Mouse (Mus musculus) fibroblast of lung, adult 2 months (primary cell): ENCODE data around the gene Axdnd1.
"Not testable (repeated sequence)": the region's sequence is repeated elsewhere in the genome, so short reads cannot be mapped to it uniquely, and the experiment has no call there.

ENCODE experiments used
- DNase-seq: peaks from one replicate; pipeline ENCODE4 v3.0.0-alpha.2; 2011; ENCODE audit warnings: low read depth

The Axdnd1 gene

DNA sequence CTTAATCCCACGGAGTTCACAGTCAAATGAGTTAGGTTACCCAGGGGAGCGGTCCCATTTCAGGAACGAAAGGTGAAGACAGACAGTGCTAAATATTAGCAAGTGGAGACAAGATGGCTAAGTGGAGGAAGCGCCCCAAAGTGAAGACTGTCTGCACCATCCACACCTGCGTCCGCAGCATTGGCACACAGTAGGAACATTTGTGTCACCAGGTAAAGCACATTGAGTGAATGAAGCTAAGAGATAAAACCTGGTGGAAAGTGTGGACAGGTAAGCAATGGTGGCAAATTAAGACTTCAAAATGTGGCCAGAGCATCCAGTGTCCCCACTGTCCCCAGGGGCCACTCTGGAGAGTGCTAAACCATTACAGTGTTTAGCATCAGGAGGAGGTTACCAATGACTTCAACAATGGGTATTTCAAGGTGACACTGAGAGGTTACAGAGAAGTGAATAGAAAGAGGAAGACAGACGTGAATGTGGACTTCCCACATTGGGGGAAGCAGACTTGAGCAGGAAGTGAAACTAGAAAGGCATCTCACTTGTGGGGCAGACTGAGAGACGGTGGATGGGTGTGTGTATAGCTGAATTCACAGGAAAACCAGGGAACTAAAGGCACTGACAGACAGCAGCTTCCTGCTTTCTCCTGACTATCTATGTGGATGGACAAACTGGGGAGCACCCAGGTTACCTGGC, 16.2 kb upstream of the Axdnd1 start:
- no peak for DNase-seq

DNA sequence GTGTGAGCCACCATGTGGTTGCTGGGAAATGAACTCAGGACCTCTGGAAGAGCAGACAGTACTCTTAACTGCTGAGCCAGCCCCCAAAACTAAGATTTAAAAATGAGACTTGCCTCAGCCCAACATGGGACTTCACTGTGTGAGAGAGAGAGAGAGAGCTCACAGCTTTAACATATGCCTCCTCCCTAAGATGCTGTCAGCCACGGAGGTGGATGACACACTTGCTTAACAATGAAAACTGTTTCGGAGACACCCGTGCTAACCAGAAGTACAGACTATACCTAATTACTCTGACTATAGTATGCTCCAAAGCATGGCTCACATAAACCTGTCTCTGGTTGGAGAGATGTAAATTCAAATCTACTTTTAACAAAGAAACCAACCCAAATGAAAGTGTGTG, 12.5 kb upstream of the Axdnd1 start:
- no peak for DNase-seq

DNA sequence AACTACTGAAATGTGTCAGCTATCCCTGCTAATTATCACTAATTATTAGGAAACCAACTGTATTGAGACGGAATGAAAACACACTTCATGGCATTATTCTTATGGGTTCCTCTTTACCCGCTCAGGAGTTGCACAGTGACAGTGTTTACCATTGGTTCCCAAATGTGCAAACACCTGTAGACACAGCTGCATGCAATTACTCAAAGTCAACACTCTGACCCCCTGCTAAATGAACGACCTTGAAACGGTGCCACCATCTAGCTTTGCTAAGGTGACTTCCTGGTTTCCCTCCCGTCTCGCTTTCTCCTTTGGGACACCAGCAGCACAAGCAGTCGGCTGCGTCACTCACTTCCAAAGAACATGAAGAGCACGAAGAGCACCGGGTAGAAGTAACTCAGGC, 11.5 kb upstream of the Axdnd1 start:
- DNase-seq: no peak

DNA sequence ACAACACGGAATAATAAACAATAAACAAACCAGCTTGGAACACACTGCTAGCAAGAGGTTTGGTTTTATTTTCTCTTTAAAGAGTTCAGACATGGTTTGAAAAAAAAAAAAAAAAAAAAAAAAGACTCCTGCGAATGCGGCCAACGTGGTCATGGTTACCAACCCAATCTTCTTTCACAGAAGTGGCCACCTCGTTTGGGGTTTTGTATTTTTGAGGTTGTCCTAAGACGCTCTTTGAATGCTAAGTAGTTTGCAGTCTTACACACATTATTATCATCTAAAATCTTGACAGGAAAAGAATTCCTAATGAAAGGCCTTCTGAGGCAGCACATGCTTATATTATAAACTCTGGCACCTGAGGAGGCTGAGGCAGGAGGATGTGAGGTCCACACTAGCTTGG, 7.5 kb upstream of the Axdnd1 start:
- DNase-seq: no peak

DNA sequence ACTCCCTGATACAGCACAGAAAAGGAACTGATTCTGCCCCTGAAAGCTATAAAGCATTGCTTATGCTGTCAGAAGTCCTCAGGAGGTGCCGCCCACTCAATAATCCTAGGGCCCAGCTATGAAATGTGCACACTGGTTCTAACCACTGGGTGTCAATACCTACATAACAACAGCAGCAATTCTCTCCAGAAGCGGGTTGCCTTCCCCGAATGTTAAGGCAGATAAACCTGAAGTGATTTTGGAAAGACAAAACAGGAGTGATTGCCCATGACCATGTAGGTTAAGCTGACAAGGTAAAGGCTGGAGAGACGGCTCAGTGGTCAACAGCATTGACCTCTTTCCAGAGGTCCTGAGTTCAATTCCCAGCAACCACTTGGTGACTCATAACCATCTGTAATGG, 4.8 kb upstream of the Axdnd1 start:
- no peak for DNase-seq

DNA sequence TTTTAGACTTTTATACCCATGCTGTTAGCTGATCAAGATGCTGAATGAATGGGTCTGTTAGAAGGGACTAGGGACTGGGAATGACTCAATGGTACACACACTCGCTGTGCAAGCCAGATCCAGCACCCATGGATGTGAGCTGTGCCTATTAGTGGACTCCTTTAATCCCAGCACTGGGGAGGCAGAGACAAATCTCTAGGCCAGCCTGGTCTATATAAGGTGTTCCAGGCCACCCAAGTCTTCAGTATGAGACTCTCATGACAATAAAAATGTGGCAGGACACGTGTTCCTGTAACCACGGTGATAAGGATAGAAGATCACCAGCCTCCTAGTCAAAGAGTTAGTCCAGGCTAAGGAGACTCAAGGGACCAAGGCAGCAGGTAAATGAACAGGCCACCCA, 3.1 kb upstream of the Axdnd1 start:
- DNase-seq: no peak

DNA sequence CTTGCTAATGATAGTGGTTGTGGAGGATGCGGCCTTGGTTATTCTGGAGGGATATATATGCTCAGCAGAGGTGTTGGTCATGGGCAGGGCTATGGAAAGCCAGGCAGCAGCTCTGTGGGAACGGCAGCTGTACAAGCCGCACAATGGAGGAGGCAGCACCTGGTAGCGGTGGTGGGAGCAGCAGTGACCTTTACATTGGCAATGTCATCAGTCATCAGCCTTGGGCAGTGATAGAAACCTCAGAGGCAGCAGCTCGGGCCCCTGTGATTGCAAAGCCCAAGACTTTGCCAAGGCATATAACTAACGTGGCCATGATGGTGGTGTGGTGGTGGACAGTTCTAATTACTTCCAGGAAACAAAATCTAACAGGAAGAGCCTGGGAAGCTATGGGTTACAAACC, 2.5 kb upstream of the Axdnd1 start:
- no peak for DNase-seq

DNA sequence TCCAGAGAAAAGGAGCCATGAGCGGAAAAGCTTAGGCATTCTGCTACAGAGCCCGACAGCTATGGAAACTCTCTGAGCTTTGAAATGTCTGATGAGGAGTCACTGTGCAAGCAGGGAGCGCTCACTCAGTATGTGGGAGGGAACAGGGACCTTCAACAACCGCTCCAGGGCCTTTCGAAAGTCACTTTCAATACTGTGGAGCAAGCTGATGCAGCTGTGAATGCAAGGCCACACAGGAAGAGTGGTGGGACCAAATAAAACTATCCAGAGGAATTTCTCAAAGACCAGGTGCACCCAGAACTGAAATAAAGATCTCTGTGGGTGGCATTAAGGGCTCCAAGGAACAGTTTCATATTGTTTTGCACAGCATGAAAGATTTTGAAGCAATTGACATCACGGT, 1.9 kb upstream of the Axdnd1 start:
- no peak for DNase-seq

DNA sequence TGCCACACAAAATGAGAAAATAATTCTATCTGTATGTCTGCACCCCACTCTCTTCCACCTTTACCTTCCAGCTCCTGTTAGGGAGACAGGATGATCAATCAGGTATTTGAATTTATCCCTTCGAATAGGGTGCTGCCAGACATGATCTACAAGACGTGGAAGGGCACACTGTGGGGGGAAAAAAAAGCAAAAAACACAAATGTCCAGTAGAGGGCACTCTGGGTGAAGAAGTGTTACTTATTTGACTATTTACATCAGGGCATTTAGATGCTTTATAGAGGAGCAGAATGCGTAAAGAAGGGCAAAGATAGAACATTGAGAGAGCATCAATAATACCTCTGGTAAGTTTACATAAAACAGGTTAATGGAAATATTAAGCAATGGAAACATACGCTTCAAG, 2.8 kb downstream of the Axdnd1 start:
- DNase-seq: peak; percentile 17

DNA sequence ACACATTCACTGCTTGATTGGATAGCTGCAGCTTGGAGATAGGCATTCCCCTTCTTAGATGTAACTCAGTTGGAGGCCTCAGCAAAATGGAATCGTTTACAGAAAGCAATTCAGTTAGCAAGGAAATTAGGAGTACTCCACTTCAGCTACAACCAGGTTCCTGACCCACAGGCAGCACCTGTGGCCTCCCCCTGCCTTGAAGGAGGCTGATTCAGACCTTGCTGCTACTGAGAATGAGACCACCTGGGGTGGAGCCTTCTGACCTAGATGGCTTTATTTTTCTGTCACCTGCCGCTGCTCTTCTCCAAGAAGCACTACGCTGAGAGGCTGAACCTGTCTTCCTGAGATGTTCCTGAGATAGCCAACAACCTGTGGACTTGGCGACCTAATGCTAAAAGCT, 12.4 kb downstream of the Axdnd1 start:
- DNase-seq: no peak

DNA sequence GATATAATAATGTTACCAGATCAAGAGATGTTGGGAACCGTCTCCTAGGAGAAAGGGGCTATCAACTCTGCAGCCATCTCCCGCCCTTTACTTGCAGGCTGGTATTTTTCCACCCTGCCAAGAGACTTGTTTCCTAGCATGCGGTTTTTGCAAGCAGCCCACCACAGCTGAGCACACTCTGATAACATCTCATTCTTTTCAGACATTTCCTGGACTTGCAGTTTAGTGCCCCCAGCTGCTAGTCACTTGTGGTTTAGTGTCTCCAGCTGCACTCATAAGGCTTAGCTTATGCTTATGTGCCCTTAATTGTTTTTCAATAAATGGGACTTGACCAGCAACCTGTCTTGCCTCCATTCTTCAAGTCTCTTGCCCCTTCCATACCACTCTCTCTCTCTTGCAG, 13.0 kb downstream of the Axdnd1 start:
- DNase-seq: no peak

DNA sequence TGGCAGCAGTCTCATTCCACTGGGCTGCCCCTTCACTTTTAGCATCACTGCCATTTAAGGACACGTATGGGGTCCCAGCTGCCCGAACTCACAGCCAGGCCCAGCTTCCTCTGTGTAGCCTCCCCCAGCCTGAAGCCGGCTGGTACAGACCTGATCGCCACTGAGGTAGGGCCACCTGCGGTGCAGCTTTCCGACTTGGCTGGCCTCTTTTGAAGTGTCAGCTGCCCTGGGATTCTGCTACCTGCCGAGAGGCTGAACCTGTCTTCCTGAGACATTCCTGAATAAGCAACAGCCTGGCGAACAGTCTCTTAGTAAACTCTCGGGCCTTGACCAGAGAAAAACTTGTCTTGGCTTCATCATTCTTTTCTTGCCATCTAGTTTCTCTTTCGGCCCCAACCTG, 17.7 kb downstream of the Axdnd1 start:
- DNase-seq: no peak

DNA sequence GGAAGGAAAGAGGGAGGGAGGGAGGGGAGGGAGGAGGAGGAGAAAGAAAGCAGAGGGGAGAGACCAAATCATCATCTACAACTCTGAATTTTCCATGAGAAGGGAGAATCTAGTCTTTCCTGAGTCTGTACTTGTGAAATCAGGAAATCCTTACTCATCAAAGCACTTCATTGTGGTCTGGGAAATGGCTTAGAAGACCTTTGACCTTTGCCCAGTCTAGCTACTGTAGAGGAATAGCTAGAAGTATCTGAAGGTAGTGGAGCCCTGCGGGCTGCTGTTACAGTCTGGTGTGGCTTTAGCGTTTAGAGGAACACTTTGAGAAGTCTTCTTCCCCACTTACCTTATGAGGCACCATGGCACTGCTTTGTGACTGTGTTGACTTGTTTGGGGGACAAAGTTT, 18.5 kb downstream of the Axdnd1 start:
- DNase-seq: no peak

DNA sequence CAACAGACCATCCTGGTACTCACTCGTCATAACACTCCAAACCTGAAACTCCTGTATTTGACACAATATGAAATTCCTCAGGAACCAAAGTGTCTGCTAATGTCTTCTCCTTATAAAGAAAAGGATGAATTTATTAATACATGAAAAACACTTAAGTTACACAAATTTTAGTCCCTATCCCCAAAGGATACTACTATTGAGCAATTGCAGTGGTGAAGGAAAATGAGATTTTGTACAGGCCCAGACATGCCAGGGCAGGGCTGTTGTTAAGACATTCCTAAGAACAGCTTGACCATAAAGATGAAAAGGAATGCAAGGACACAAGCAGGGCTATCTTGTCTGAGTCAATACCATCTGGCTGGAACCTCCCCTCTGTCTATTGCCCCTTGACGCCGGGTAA, 20.8 kb downstream of the Axdnd1 start:
- DNase-seq: not testable (repeated sequence)

DNA sequence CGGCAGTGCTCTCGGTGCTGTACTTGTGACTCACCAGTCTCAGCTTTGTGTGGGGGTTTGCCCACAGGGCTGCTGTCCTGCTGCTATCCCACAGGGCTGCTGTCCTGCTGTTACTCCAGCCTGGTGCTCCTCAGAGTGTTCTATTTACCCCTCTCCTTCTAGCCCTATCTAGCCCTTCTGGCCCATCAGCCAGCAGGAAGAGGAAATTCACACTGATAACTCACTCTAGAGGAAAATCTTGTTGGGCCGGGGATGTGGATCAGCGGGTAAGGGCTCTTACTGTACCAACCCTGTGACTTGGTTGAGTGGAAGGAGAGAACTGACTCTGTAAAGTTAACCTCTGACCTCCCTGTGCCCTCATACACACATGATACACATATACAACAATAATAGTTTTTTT, 27.8 kb downstream of the Axdnd1 start:
- DNase-seq: no peak

DNA sequence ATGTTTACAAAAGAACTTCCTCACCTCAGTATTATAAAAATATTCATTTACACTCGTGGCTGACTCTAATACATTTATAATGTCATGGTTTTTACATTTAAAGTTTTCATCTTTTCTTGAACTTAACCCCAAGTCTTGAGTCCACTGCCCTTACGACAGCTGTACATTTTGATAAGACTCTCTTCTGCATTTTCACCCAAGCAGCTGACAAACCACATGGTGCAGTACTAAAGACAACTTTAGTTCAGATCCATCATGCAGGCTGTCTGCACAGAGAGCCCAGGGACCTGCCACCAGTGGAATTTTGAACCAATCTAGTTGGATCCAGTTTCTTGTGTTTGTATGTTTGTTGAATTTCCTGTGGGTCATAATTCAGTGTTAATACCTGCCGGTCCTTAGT, 34.1 kb downstream of the Axdnd1 start:
- no peak for DNase-seq

DNA sequence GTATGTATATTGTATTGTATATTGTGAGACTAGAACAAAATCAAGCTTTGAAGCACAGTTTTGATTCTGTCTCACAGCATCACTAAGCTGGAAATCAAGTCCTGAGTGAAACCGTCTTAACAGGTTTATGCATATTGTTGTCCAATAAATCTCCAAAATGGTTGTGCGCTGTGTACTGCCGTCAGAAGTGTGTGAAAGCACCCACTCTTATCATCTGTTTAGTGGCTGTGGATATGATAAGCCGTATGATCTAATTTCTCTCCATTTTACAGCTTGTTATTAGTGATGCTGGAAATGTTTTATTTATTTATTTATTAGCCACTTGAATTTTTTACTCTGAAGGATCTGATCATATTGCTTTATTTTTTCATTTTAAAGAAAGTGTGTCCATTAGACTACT, 34.7 kb downstream of the Axdnd1 start:
- DNase-seq: no peak

DNA sequence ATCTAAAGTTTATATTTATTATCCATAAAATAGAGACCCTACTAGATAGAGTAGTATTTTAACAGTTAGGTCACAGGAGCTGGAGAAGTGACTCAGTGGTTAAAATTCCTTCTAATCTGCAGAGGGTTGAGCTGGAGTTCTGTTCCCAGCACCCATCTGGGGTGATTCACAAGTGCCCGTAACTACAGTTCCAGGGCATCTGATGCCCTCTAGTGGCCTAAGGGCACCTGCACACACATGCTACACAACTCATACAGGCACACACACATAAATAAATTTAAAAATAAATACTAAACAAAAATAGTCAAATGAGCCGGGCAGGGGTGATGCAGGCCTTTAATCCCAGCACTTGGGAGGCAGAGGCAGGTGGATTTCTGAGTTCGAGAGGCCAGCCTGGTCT, 39.7 kb downstream of the Axdnd1 start:
- no peak for DNase-seq

DNA sequence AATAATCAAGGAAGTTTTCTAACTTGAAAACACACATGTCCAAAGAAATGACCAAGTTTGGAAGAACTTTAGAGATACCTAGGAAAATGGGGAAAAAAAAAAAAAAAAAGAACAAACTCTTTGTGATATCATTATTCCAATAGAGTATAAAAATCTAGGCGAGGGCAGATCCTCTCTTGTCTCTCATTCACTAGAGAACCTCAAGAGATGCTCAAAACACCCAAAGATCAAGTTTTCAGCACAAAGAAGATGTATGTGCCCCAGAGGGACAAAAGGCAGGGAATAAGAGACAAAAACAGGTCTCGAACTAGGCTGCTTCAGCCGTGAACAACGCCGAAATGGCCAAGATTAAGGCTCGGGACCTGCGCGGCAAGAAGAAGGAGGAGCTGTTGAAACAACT, 55.2 kb downstream of the Axdnd1 start, which contains the start of gene Gm2000:
Gm2000 (plus strand) TSS at position 301 of the 400 bp plus-strand sequence.
- no peak for DNase-seq

DNA sequence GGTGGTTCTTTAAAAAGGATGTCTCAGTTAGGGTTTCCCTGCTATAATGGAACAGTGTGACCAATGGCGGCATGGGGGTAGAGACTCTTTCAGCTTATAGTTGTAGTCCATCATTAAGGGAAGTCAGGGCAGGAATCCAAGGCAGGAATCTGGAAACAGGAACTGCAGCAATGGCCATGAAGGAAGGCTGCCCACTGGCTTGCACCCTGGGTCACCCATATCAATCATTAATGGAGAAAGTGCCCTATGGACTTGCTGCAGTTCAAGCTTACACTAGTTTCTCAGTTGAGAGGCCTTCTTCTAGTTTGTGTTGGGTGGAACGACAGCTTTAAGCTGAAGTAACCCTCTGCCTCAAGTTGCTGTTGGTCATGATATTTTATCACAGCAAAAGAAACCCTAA, 68.5 kb downstream of the Axdnd1 start:
- no peak for DNase-seq

DNA sequence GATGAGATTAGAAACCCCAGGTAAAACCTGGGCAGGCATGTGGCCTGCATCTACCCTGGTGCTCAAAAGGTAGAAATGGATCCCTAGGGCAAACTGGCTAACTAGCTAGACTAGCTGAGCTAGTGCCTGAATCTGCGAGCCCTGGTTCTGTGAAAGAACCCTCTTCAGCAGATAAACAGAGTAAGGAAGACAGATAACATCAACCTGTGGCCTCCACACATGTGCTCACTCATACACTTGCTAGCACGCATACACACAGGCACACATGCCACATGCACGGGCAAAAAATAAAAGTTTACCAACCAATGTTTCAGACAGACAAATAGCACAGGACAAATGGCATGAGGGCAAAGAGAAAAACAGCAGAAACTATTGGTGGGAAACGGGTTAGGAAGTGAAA, 70.5 kb downstream of the Axdnd1 start:
- no peak for DNase-seq

DNA sequence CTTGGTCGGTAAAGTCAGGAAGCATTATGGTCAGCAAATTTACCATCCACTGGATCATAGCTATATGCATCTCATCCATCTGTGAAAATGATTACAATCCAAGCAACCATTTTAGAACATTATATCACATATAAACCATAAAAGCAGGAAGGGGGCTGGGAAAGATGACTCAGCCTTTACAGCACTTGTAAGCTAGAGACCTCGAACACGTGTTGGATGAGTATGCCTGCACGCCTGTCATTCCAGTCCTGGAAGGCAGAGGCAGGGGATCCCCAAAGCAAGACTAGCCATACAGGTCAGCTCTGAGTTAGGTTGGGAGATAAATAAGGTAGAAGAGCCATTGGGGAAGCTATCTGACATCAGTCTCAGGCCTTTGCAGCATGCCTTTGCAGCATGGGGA, 71.9 kb downstream of the Axdnd1 start:
- DNase-seq: no peak

DNA sequence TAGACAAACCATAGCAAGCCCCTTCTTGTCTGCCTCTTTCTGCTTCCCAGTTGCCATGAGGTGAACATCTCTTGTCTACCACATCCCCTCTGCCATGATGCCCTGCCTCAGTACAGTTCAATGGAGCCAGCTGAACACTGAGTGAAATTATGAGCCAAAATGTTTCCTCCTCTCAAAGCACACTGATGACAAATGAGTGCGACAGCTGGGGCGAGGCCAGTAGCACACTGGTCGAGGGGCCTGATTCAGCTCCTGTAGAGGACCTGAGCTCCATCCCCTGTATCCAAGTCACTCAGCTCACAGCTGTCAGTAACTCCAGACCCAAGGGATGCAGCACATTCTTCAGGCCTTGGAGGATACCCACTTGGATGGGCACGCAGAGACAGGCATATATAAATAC, 75.3 kb downstream of the Axdnd1 start:
- no peak for DNase-seq

DNA sequence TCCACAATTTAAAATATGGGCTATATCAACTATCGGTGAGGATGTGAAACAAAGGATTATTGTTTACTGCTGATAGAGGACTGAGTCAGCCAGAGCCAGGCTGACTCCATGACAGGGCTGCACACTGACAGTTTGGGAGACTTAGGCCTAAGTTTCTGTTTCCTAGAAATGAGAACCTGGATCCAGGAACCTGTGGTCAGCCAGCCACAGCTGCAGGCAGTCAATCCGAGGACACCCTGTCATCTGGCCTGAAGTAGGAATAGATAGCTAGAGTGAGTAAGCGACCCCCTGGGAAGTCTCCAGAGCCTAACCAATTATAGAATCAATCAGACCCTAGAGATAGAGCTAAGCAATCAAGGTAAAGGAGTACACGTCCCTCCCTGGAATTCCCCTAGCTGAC, 76.5 kb downstream of the Axdnd1 start:
- DNase-seq: peak; percentile 40

DNA sequence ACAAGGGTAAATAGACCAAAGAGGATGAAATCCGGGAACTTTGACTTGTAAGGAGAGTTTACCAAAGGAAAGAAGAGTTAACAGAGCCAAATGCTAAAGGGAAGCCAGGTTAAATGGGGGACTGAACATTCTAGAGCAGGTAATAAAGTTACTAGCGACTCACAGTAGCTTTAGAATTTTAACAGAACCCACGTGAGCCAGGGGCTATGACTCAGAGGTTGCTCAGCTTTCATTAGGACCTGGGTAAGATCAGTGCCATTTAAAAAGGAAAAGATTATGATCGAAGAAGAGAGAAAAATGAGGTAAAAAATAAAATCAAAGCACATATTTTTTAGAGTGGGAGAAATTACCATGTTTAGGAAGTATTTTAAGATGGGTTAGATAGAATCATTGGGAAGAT, 80.1 kb downstream of the Axdnd1 start:
- no peak for DNase-seq
